ENCODE assay signal across 8 mouse cellular contexts in genomic region chr2:118545242-118546103, GRCm38 (mm10). TPM values are rescaled to one million over a fixed set of nuclear protein-coding genes. Genes with fewer than 3 reads are reported as not detected.
DNase-seq lines count a peak whose midpoint lies in the region; ATAC-seq lines count a peak whose summit lies in the region.

No protein-coding gene starts in this region.

- H3K4me3 ChIP-seq in hindbrain, embryonic 11.5 days (ENCODE audit: low read depth, low read length) = no peak overlapping the region

- no peaks in the 10 kb centered on the region for H3K36me3 ChIP-seq in hindbrain, embryonic 11.5 days (ENCODE audit: control insufficient read depth, insufficient read depth, low read length)

- peak; percentile 49 for DNase-seq in MEL-GATA-1-ER (ENCODE audit: extremely low read depth, low read depth)
- DNase-seq in cerebellum, postnatal 10 days = peak; percentile 96 to 97
- DNase-seq in frontal cortex, postnatal 10 days (ENCODE audit: low spot score in 2 of 2) = peak; percentile 74 to 82
- DNase-seq in hindbrain, embryonic 11.5 days (ENCODE audit: low spot score) = peak; percentile 90
- DNase-seq in layer of hippocampus, postnatal 14 days (ENCODE audit: low spot score in 2 of 2) = peak; percentile 86 to 87
- peak; percentile 96 for DNase-seq in lung, postnatal 10 days
- DNase-seq in retina, embryonic 14.5 days (ENCODE audit: low spot score) = peak; percentile 91
- DNase-seq in thymus, postnatal 36 days = peak; percentile 90

- H3K27me3 ChIP-seq in hindbrain, embryonic 11.5 days (ENCODE audit: control insufficient read depth, insufficient read depth, low read length) = no peaks in the 10 kb centered on the region

- H3K4me2 ChIP-seq in hindbrain, embryonic 11.5 days (replicated peaks; ENCODE audit: low read depth, low read length) = no peak overlapping the region

- H3K4me1 ChIP-seq in hindbrain, embryonic 11.5 days (replicated peaks; ENCODE audit: control insufficient read depth, insufficient read depth, low read length) = peaks cover 28% of the 10 kb centered on the region; the same call in 1 of the 2 replicates

- ATAC-seq in hindbrain, embryonic 11.5 days (ENCODE audit: low FRiP score) = peak; percentile 8; the same call in 1 of the 2 replicates

- H3K9ac ChIP-seq in hindbrain, embryonic 11.5 days (ENCODE audit: low read depth, low read length) = no peak overlapping the region

- H3K9me3 ChIP-seq in hindbrain, embryonic 11.5 days (ENCODE audit: control insufficient read depth, low read length) = no peaks in the 10 kb centered on the region

- peak overlapping the region; percentile 33; the same call in 1 of the 2 replicates for H3K27ac ChIP-seq in hindbrain, embryonic 11.5 days (ENCODE audit: low read depth, low read length)

- WGBS in hindbrain, embryonic 11.5 days = 26% methylated on average over 23 of the region's 23 CpGs

RNA-seq across cellular contexts. Expression of gene Bmf, which starts 4.0 kb away (rescaled TPM):
- polyA plus RNA-seq in hindbrain, embryonic 11.5 days (2014; fragmentation: Nextera tagmentation; extraction: Ambion mirVana) = 2.5 and 4.9 TPM in 2 replicates
- 1 to 10 TPM; 5.2 to 6.7 TPM for total RNA-seq in layer of hippocampus, postnatal 14 days (2021)

RNA-seq across cellular contexts. Expression of gene Bub1b, which starts 52.5 kb away (rescaled TPM):
- 80.6 and 100.0 TPM in 2 replicates for polyA plus RNA-seq in hindbrain, embryonic 11.5 days (2014; fragmentation: Nextera tagmentation; extraction: Ambion mirVana)
- total RNA-seq in layer of hippocampus, postnatal 14 days (2021) = 1 to 10 TPM; 2.7 to 2.9 TPM
